Mouse (Mus musculus): ENCODE data around the gene Usp30.

Gene Usp30

GRCm38 (mm10) chr5:114065161-114065560 lies at the start of gene Usp30:
Usp30 (plus strand) TSS chr5:114065461.
- no peak for DNase-seq (ENCODE audit: low read depth in 2 of 2, low spot score in 2 of 2)

GRCm38 (mm10) chr5:114024390-114024789 lies 40.9 kb upstream of the Usp30 start:
- DNase-seq (ENCODE audit: low read depth in 2 of 2, low spot score in 2 of 2): no peak

- DNase-seq (ENCODE audit: low read depth in 2 of 2, low spot score in 2 of 2): no peak
Observed at GRCm38 (mm10) chr5:114024885-114025284, 40.4 kb upstream of the Usp30 start.

GRCm38 (mm10) chr5:114027217-114027944 lies 37.9 kb upstream of the Usp30 start:
- DNase-seq (ENCODE audit: low read depth in 2 of 2, low spot score in 2 of 2): no peak

- DNase-seq (ENCODE audit: low read depth in 2 of 2, low spot score in 2 of 2): no peak
Observed at GRCm38 (mm10) chr5:114028111-114028510, 37.1 kb upstream of the Usp30 start.

- no peak for DNase-seq (ENCODE audit: low read depth in 2 of 2, low spot score in 2 of 2)
Observed at GRCm38 (mm10) chr5:114030652-114031051, 34.6 kb upstream of the Usp30 start.

GRCm38 (mm10) chr5:114032161-114032763 lies 33.0 kb upstream of the Usp30 start:
- no peak for DNase-seq (ENCODE audit: low read depth in 2 of 2, low spot score in 2 of 2)

- no peak for DNase-seq (ENCODE audit: low read depth in 2 of 2, low spot score in 2 of 2)
Observed at GRCm38 (mm10) chr5:114034393-114034792, 30.9 kb upstream of the Usp30 start.

- no peak for DNase-seq (ENCODE audit: low read depth in 2 of 2, low spot score in 2 of 2)
Observed at GRCm38 (mm10) chr5:114035111-114035510, 30.1 kb upstream of the Usp30 start.

- no peak for DNase-seq (ENCODE audit: low read depth in 2 of 2, low spot score in 2 of 2)
Observed at GRCm38 (mm10) chr5:114040508-114040907, 24.8 kb upstream of the Usp30 start.

GRCm38 (mm10) chr5:114040911-114041310 lies 24.4 kb upstream of the Usp30 start:
- DNase-seq (ENCODE audit: low read depth in 2 of 2, low spot score in 2 of 2): no peak

GRCm38 (mm10) chr5:114041327-114041930 lies 23.8 kb upstream of the Usp30 start:
- DNase-seq (ENCODE audit: low read depth in 2 of 2, low spot score in 2 of 2): no peak

GRCm38 (mm10) chr5:114043800-114044199 lies 21.5 kb upstream of the Usp30 start:
- no peak for DNase-seq (ENCODE audit: low read depth in 2 of 2, low spot score in 2 of 2)

- DNase-seq (ENCODE audit: low read depth in 2 of 2, low spot score in 2 of 2): no peak
Observed at GRCm38 (mm10) chr5:114045134-114045533, 20.1 kb upstream of the Usp30 start.

GRCm38 (mm10) chr5:114046151-114046550 lies 19.1 kb upstream of the Usp30 start:
- no peak for DNase-seq (ENCODE audit: low read depth in 2 of 2, low spot score in 2 of 2)

GRCm38 (mm10) chr5:114046604-114047003 lies 18.7 kb upstream of the Usp30 start:
- DNase-seq (ENCODE audit: low read depth in 2 of 2, low spot score in 2 of 2): no peak

- DNase-seq (ENCODE audit: low read depth in 2 of 2, low spot score in 2 of 2): no peak
Observed at GRCm38 (mm10) chr5:114047182-114047581, 18.1 kb upstream of the Usp30 start.

- DNase-seq (ENCODE audit: low read depth in 2 of 2, low spot score in 2 of 2): no peak
Observed at GRCm38 (mm10) chr5:114048731-114049308, 16.4 kb upstream of the Usp30 start.

- DNase-seq (ENCODE audit: low read depth in 2 of 2, low spot score in 2 of 2): peak; percentile 14 to 20
Observed at GRCm38 (mm10) chr5:114052246-114052761, 13.0 kb upstream of the Usp30 start.

- DNase-seq (ENCODE audit: low read depth in 2 of 2, low spot score in 2 of 2): no peak
Observed at GRCm38 (mm10) chr5:114057129-114057731, 8.0 kb upstream of the Usp30 start.

- DNase-seq (ENCODE audit: low read depth in 2 of 2, low spot score in 2 of 2): no peak
Observed at GRCm38 (mm10) chr5:114061675-114062074, 3.6 kb upstream of the Usp30 start.
